Mouse (Mus musculus): Measurements from ENCODE around the gene Defb35. TPM values are rescaled to one million over a fixed set of nuclear protein-coding genes. Genes with fewer than 3 reads are reported as not detected.
"Not testable (repeated sequence)": the region's sequence is repeated elsewhere in the genome, so short reads cannot be mapped to it uniquely, and the experiment has no call there.

Gene Defb35
- not detected for total RNA-seq (2021)
- long read RNA-seq, experiment 1: 0 reads
- long read RNA-seq, experiment 2: 0 reads

GRCm38 (mm10) chr8:21938052-21938451 lies at the start of gene Defb35:
TSS of gene Defb35 (plus strand) at chr8:21938352.
- not testable (repeated sequence) for DNase-seq

GRCm38 (mm10) chr8:21906290-21906689 lies 31.9 kb upstream of the Defb35 start, which contains the start of gene Defb11:
TSS of gene Defb11 (minus strand) at chr8:21906412.
- not testable (repeated sequence) for DNase-seq

- no peak for DNase-seq
Observed at GRCm38 (mm10) chr8:21911931-21912330, 26.2 kb upstream of the Defb35 start.

GRCm38 (mm10) chr8:21912554-21912953 lies 25.6 kb upstream of the Defb35 start:
- no peak for DNase-seq

- no peak for DNase-seq
Observed at GRCm38 (mm10) chr8:21915625-21916024, 22.5 kb upstream of the Defb35 start.

- not testable (repeated sequence) for DNase-seq
Observed at GRCm38 (mm10) chr8:21930754-21931153, 7.4 kb upstream of the Defb35 start.

- no peak for DNase-seq
Observed at GRCm38 (mm10) chr8:21932610-21933009, 5.5 kb upstream of the Defb35 start, which contains the start of gene Defb15. TSS of gene Defb15 (minus strand) at chr8:21932710.

GRCm38 (mm10) chr8:21946462-21946861 lies 8.3 kb downstream of the Defb35 start, which contains the start of gene Defb13:
TSS of gene Defb13 (plus strand) at chr8:21946762.
- no peak for DNase-seq

GRCm38 (mm10) chr8:21947311-21948017 lies 9.3 kb downstream of the Defb35 start:
- DNase-seq: no peak

- peak; percentile 64 for DNase-seq
Observed at GRCm38 (mm10) chr8:21955321-21955720, 17.2 kb downstream of the Defb35 start.

- DNase-seq: no peak
Observed at GRCm38 (mm10) chr8:21956336-21956735, 18.2 kb downstream of the Defb35 start.

GRCm38 (mm10) chr8:21958414-21958813 lies 20.3 kb downstream of the Defb35 start, which contains the start of gene Fam90a1a:
TSS of gene Fam90a1a (plus strand) at chr8:21958714.
- DNase-seq: no peak

- DNase-seq: no peak
Observed at GRCm38 (mm10) chr8:21966646-21967045, 28.5 kb downstream of the Defb35 start.

- DNase-seq: no peak
Observed at GRCm38 (mm10) chr8:21969475-21969874, 31.3 kb downstream of the Defb35 start, which contains the start of gene Ccdc70. TSS of gene Ccdc70 (plus strand) at chr8:21969775.

- no peak for DNase-seq
Observed at GRCm38 (mm10) chr8:21978193-21978592, 40.0 kb downstream of the Defb35 start.

GRCm38 (mm10) chr8:21981664-21982337 lies 43.6 kb downstream of the Defb35 start:
- peak; percentile 8 for DNase-seq

Other genes starting within 250 kb of the Defb35 start
- not detected for gene AY761184, start 234.7 kb upstream of the Defb35 start, total RNA-seq (2021)
- gene Defa24, start 203.9 kb upstream of the Defb35 start, total RNA-seq (2021): not detected
- gene Defb50, start 114.8 kb upstream of the Defb35 start, total RNA-seq (2021): not detected
- not detected for gene Defb2, start 98.4 kb upstream of the Defb35 start, total RNA-seq (2021)
- gene Defb10, start 79.5 kb upstream of the Defb35 start, total RNA-seq (2021): not detected
- not detected for gene Defb9, start 52.9 kb upstream of the Defb35 start, total RNA-seq (2021)
- gene Defb11, start 31.9 kb upstream of the Defb35 start, total RNA-seq (2021): not detected
- gene Defb15, start 5.6 kb upstream of the Defb35 start, total RNA-seq (2021): not detected
- not detected for gene Defb13, start 8.4 kb downstream of the Defb35 start, total RNA-seq (2021)
- gene Fam90a1a, start 20.4 kb downstream of the Defb35 start, total RNA-seq (2021): not detected
- not detected for gene Ccdc70, start 31.4 kb downstream of the Defb35 start, total RNA-seq (2021)
- gene Atp7b, start 122.0 kb downstream of the Defb35 start, total RNA-seq (2021): 1 to 10 TPM; 2.8 to 3.9 TPM
- gene Alg11, start 122.4 kb downstream of the Defb35 start, total RNA-seq (2021): 10 to 100 TPM; 23.3 to 32.8 TPM
- gene Nek5, start 186.7 kb downstream of the Defb35 start, total RNA-seq (2021): 1 to 10 TPM; 1.3 to 2.2 TPM
- gene Nek3, start 228.1 kb downstream of the Defb35 start, total RNA-seq (2021): 1 to 10 TPM; 3.2 to 4.4 TPM
- 10 to 100 TPM; 13.2 to 14.9 TPM for gene Ckap2, start 247.5 kb downstream of the Defb35 start, total RNA-seq (2021)

All from adrenal gland, postnatal 10 days (tissue).